Mouse (Mus musculus) heart, embryonic 10.5 days (tissue): ENCODE measurements at regions not wholly inside any gene's neighbourhood (a gene's known extent, or its start where the extent isn't known, plus 50 kb on each side); places are given as distances from the start of the nearest gene placed in this dataset.
A peak's percentile ranks its signal among the peaks of the same experiment; 100 is the strongest.

Experiments used
- DNase-seq: peaks from one replicate; pipeline ENCODE4 v3.0.0-alpha.2; 2017; ENCODE audit warnings: low spot score
- H3K27ac ChIP-seq: fragments of 300-500 bp; sonication (generic); 2 replicates; pipeline ENCODE4 v1.5.1; 2016; ENCODE audit warnings: mild to moderate bottlenecking
- H3K27me3 ChIP-seq: fragments of 300-500 bp; sonication (generic); 2 replicates; pipeline ENCODE4 v1.6.1; 2016; ENCODE audit warnings: mild to moderate bottlenecking; ENCODE audit not compliant: poor library complexity, insufficient read depth, severe bottlenecking
- H3K36me3 ChIP-seq: fragments of 300-500 bp; sonication (generic); 2 replicates; pipeline ENCODE4 v1.6.1; 2016; ENCODE audit warnings: mild to moderate bottlenecking, moderate library complexity
- H3K4me1 ChIP-seq: fragments of 300-500 bp; sonication (generic); 2 replicates; pipeline ENCODE4 v1.6.1; 2016; ENCODE audit warnings: mild to moderate bottlenecking
- H3K4me3 ChIP-seq: fragments of 300-500 bp; sonication (generic); 2 replicates; pipeline ENCODE4 v1.5.1; 2016; ENCODE audit warnings: mild to moderate bottlenecking, moderate library complexity
- H3K9me3 ChIP-seq: fragments of 300-500 bp; sonication (generic); 2 replicates; pipeline ENCODE4 v1.6.1; 2016; ENCODE audit warnings: mild to moderate bottlenecking, moderate library complexity
- WGBS: fragments of 180-500 bp; shearing (Covaris S2); methylation state at CpG from one replicate; pipeline ENCODE4 v1.1.7; 2016; 5-methylcytosine and 5-hydroxymethylcytosine counted together

GRCm38 (mm10) chr16:31591565-31591964 is 71.7 kb upstream of the Dlg1 start:
- peak overlapping the region; percentile 32; the same call in 1 of the 2 replicates for H3K4me3 ChIP-seq
- no peaks in the 10 kb centered on the region for H3K27me3 ChIP-seq
- H3K4me1 ChIP-seq, result peaks cover 41% of the 10 kb centered on the region
- H3K9me3 ChIP-seq, result no peaks in the 10 kb centered on the region
- no peak for DNase-seq
- 78% methylated on average over 3 of the region's 3 CpGs for WGBS
- no peaks in the 10 kb centered on the region for H3K36me3 ChIP-seq
- peak overlapping the region; percentile 64 for H3K27ac ChIP-seq

GRCm38 (mm10) chr16:31592014-31592871 is 71.0 kb upstream of the Dlg1 start:
- WGBS, result 18% methylated on average over 7 of the region's 7 CpGs
- Histone ChIP-seq H3K4me3 (peak overlapping the region; percentile 32; the same call in 1 of the 2 replicates), H3K27me3 (no peaks in the 10 kb centered on the region), H3K9me3 (no peaks in the 10 kb centered on the region), H3K36me3 (no peaks in the 10 kb centered on the region), H3K4me1 (peaks cover 43% of the 10 kb centered on the region), H3K27ac (peak overlapping the region; percentile 86)
- peak; percentile 88 for DNase-seq

GRCm38 (mm10) chr16:31592973-31593683 is 70.1 kb upstream of the Dlg1 start:
- Histone ChIP-seq H3K27ac (peak overlapping the region; percentile 86), H3K4me3 (no peak overlapping the region), H3K9me3 (no peaks in the 10 kb centered on the region), H3K4me1 (peaks cover 52% of the 10 kb centered on the region), H3K36me3 (no peaks in the 10 kb centered on the region), H3K27me3 (no peaks in the 10 kb centered on the region)
- WGBS, result 42% methylated on average over 9 of the region's 9 CpGs
- no peak for DNase-seq

DNA sequence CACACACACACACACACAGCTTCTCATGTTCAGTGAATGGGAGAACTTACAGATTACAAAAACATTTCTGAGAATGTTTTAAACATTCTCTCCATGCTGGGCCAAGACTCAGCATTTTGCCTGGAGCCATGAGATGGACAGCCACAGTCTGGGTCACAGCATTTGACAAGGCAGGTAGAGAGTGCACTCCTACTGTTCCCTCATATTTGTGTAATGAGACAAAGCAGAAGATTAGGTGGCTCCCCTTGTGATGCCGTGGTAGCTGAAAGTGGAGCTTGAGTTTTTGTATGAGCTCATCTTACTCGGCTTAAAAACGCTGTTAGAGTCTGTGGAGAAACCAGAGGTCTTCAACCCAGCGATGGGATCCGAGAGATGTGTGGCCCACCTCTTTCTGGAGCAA is 65.3 kb upstream of the Dlg1 start:
- no peak overlapping the region for H3K4me3 ChIP-seq
- H3K4me1 ChIP-seq, result peaks cover 34% of the 10 kb centered on the region
- no peaks in the 10 kb centered on the region for H3K36me3 ChIP-seq
- DNase-seq, result no peak
- H3K27ac ChIP-seq, result peak overlapping the region; percentile 65; the same call in 1 of the 2 replicates
- WGBS, result 81% methylated on average over 5 of the region's 5 CpGs
- H3K9me3 ChIP-seq, result no peaks in the 10 kb centered on the region
- H3K27me3 ChIP-seq, result 0 out of 2 replicates have a peak, but pooled peaks cover 3% of the 10 kb centered on the region

GRCm38 (mm10) chr16:31598409-31598988 is 64.7 kb upstream of the Dlg1 start:
- 0 out of 2 replicates have a peak, but pooled peaks cover 3% of the 10 kb centered on the region for H3K27me3 ChIP-seq
- peak; percentile 97 for DNase-seq
- 63% methylated on average over 9 of the region's 9 CpGs for WGBS
- H3K27ac ChIP-seq, result peak overlapping the region; percentile 65
- no peaks in the 10 kb centered on the region for H3K36me3 ChIP-seq
- H3K4me1 ChIP-seq, result peaks cover 29% of the 10 kb centered on the region
- H3K9me3 ChIP-seq, result no peaks in the 10 kb centered on the region
- H3K4me3 ChIP-seq, result no peak overlapping the region

DNA sequence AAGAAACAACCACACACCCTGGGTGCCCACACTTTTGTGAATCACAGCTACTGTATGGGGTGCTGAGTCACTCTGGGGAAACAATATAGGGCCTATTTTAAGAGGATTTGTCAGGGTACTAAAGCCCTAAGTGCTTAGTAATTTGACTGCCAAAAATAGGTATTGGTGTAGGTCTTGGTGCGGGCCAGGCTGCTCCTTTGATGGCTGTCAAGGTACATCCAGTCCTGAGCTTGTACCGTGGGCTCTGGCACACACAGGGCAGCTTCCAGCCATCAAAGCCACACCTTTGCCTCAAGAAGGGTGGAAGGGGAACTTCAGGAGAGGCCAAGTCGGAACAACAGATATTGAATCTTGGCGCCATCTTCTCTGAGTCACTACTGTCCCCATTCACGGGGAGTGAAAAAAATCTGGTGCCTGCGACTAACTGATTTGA is 64.2 kb upstream of the Dlg1 start:
- Histone ChIP-seq H3K27ac (peak overlapping the region; percentile 65), H3K4me1 (peaks cover 23% of the 10 kb centered on the region), H3K9me3 (no peaks in the 10 kb centered on the region), H3K4me3 (no peak overlapping the region), H3K36me3 (no peaks in the 10 kb centered on the region), H3K27me3 (0 out of 2 replicates have a peak, but pooled peaks cover 3% of the 10 kb centered on the region)
- no peak for DNase-seq
- 74% methylated on average over 6 of the region's 6 CpGs for WGBS

DNA sequence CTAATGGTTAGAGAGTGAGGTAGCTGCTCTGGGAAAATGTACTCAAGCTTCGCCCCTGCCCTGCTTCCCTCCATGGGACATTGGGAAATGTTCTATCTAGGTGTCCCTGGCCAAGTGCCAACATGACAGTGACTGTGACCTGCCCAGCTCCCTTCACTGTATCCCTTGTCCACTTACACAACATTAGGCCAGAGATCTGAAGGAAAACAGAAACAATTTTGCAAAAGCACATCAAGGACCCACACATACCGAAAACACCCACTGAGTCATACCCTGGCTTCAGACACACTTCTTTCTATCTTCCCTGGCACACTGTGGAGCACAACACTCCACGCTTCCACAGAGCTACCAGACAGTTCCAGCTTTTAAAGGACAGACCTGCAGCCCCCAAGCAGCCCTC is 62.0 kb upstream of the Dlg1 start:
- Histone ChIP-seq H3K4me1 (peaks cover 26% of the 10 kb centered on the region), H3K9me3 (no peaks in the 10 kb centered on the region), H3K27me3 (0 out of 2 replicates have a peak, but pooled peaks cover 3% of the 10 kb centered on the region), H3K4me3 (no peak overlapping the region), H3K27ac (no peak overlapping the region), H3K36me3 (no peaks in the 10 kb centered on the region)
- 93% methylated on average over 3 of the region's 3 CpGs for WGBS
- no peak for DNase-seq

DNA sequence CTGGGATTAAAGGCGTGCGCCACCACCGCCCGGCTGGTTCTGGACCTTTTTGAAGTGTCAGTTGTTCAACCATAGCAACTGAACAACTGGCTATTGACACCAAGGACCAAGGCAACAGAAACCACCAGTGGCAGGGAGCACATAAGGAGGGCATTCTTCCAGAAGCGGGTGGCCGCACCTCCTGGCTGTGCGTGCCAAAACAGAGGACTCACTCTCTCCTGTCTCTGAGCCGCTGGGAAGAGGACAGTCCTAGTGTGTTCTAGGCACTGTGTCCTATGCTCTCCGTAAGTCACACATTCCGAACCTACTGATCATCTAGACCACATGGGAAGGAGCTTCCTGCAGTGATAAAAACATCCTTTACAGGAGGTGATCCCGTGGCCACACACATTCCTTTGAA is 60.1 kb upstream of the Dlg1 start:
- no peaks in the 10 kb centered on the region for H3K36me3 ChIP-seq
- H3K4me3 ChIP-seq, result no peak overlapping the region
- 0 out of 2 replicates have a peak, but pooled peaks cover 3% of the 10 kb centered on the region for H3K27me3 ChIP-seq
- 0 out of 2 replicates have a peak overlapping the region, but pooled peaks have one; percentile 36 for H3K27ac ChIP-seq
- WGBS, result 67% methylated on average over 11 of the region's 11 CpGs
- peaks cover 17% of the 10 kb centered on the region for H3K4me1 ChIP-seq
- H3K9me3 ChIP-seq, result no peaks in the 10 kb centered on the region
- no peak for DNase-seq

DNA sequence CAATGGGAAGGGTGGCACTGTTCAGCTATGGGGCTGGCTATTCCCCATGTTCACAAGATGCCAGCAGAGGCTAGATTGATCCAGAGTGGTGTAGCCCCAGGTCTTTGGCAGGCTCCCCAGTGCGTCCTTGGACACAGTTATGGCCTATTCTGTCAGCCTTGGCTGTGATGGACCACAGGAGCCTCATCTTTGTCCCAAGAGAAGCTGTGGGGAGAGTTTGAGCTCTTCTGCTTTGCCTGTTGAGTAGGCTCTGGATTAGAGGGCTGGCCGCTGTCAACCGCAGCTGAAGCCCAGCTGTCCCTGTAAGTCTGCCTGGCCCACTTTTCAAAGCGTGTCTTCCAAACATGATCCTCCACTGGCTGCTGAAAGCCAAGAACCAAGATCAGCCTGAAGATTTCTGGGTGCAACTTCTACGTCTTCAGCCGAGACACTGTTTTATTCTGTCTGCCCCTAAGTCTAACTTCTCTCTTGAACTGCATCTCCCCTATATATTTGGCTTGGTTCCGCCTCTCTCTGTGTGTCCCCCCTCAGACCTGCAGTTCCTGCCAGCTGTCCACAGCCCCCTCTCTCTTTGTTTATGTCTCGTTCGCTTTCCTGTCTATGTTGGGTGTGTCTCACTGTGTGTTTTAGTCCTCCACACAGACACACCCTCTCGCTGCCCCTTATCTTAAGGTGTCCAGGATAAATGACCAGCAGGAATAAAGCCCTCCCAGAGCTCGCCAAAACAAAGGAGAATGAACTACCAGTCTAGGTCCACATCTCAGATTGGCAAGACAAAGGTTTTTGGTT is 56.7 kb upstream of the Dlg1 start:
- Histone ChIP-seq H3K9me3 (no peaks in the 10 kb centered on the region), H3K4me1 (peaks cover 7% of the 10 kb centered on the region; the same call in 1 of the 2 replicates), H3K4me3 (no peak overlapping the region), H3K27me3 (0 out of 2 replicates have a peak, but pooled peaks cover 3% of the 10 kb centered on the region), H3K36me3 (no peaks in the 10 kb centered on the region), H3K27ac (peak overlapping the region; percentile 77)
- 63% methylated on average over 11 of the region's 11 CpGs for WGBS
- peak; percentile 83 for DNase-seq

- Histone ChIP-seq H3K9me3 (no peaks in the 10 kb centered on the region), H3K27me3 (no peaks in the 10 kb centered on the region), H3K4me1 (peaks cover 7% of the 10 kb centered on the region; the same call in 1 of the 2 replicates), H3K27ac (peak overlapping the region; percentile 36; the same call in 1 of the 2 replicates), H3K4me3 (no peak overlapping the region), H3K36me3 (no peaks in the 10 kb centered on the region)
- WGBS, result 87% methylated on average over 7 of the region's 7 CpGs
- no peak for DNase-seq
Observed at GRCm38 (mm10) chr16:31608964-31609363, 54.3 kb upstream of the Dlg1 start.

DNA sequence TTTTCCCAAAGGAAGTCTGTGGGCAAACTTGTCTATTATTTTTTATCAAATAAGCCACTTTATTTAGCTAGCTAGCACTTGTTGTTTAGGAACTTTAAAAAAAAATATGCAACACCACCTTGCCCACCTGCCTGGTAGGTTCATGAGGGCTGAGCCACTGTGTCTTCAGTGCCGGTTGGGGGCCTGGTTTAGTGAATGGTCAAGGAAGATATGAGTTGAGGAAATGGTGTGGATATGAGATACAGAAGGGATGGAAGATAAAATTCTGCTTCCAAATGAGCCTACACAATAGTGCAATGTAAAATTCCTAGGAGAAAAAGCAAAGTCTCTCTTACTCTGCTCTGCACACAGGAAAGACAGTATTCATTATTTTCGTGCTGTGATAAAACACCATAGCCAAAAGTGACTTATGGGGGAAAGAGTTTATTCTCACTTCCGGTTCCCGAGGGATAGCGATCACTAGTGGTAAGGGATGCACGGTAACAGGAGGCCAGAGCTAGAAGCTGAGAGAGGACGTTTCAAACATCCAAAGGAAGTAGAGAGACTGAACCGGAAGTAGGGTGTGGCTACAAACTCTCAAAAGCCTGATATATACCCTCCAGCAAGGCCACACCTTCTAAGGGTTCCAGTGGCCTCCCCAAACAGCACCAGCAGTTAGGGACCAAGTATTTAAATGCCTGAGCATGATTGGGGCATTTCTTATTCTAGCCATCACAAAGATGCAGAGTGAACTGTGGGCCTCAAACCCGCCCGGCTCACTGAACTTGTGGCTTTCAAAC is 53.7 kb upstream of the Dlg1 start:
- Histone ChIP-seq H3K4me1 (peaks cover 7% of the 10 kb centered on the region; the same call in 1 of the 2 replicates), H3K4me3 (no peak overlapping the region), H3K36me3 (no peaks in the 10 kb centered on the region), H3K9me3 (no peaks in the 10 kb centered on the region), H3K27me3 (no peaks in the 10 kb centered on the region), H3K27ac (peak overlapping the region; percentile 52; the same call in 1 of the 2 replicates)
- no peak for DNase-seq
- 65% methylated on average over 10 of the region's 10 CpGs for WGBS
